Mouse (Mus musculus) cortical plate, adult 2 months (tissue): ENCODE data around the gene Ift22.

Source experiments
- CTCF ChIP-seq: fragments of 200-500 bp; IDR thresholded peaks from 2 replicates; pipeline ENCODE4 v1.5.1; 2011; ENCODE audit warnings: mild to moderate bottlenecking, control low read depth, low read length; ENCODE audit not compliant: insufficient read depth; ENCODE audit errors: extremely low read depth
- POLR2A ChIP-seq: fragments of 200-500 bp; IDR thresholded peaks from 2 replicates; pipeline ENCODE4 v1.6.1; 2011; ENCODE audit warnings: mild to moderate bottlenecking, low read length, control low read depth; ENCODE audit not compliant: insufficient read depth; ENCODE audit errors: extremely low read depth

DNA sequence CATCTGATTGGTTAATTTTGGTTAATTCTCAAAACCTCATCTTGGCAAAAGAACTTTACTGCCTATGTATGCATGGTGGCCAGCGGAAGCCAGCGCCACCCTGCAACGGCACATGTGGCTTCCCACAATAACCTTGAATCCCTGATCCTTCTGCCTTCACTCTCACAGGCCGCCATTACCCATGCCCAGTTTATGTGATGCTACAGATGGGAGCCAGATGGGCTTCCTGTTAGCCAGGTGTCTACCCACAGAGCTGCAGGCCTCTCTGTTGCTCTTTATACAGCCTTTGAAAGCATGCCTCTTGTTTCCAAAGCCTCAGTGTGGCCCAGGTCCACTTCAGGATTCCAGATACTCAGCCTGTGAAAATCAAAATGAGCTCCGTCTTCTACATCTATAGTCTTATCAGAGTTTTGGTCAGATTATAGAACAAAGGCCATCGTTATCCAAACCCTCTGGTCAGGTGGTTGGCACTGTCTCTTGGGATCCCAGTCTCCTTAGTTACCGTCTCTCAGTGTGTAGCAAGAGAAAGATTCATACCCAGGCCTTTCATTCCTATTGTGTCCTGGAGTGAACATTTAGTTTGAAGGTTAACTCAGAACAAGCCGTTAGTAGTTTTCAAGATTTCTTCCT lies 9.8 kb downstream of the Ift22 start:
- TF ChIP-seq POLR2A, result no peak
- no peak for TF ChIP-seq CTCF
